Mouse (Mus musculus) embryo, embryonic 10.5 days (tissue): ENCODE data around the gene Spata31d1b.
A peak's percentile ranks its signal among the peaks of the same experiment; 100 is the strongest.
"Not testable (repeated sequence)": the region's sequence is repeated elsewhere in the genome, so short reads cannot be mapped to it uniquely, and the experiment has no call there.

Experiments used
- DNase-seq: peaks from one replicate; pipeline ENCODE4 v3.0.0-alpha.2; 2015; ENCODE audit warnings: low spot score

Spata31d1b gene

GRCm38 (mm10) chr13:59711984-59712383 lies at the start of gene Spata31d1b:
Gene Spata31d1b, plus strand, starts transcription at chr13:59712284.
- not testable (repeated sequence) for DNase-seq

- no peak for DNase-seq
These were observed 48.0 kb upstream of the Spata31d1b start for GRCm38 (mm10) chr13:59663939-59664712.

GRCm38 (mm10) chr13:59667763-59668162 lies 44.3 kb upstream of the Spata31d1b start:
- DNase-seq: no peak

- no peak for DNase-seq
These were observed 43.5 kb upstream of the Spata31d1b start for GRCm38 (mm10) chr13:59668501-59669093.

- no peak for DNase-seq
These were observed 42.1 kb upstream of the Spata31d1b start for GRCm38 (mm10) chr13:59669946-59670345.

- peak; percentile 42 for DNase-seq
These were observed 40.6 kb upstream of the Spata31d1b start for GRCm38 (mm10) chr13:59671521-59671920.

GRCm38 (mm10) chr13:59672248-59672647 lies 39.8 kb upstream of the Spata31d1b start:
- no peak for DNase-seq

GRCm38 (mm10) chr13:59673597-59673996 lies 38.5 kb upstream of the Spata31d1b start:
- DNase-seq: peak; percentile 47

GRCm38 (mm10) chr13:59674215-59674614 lies 37.9 kb upstream of the Spata31d1b start:
- peak; percentile 83 for DNase-seq

- peak; percentile 76 for DNase-seq
These were observed 37.3 kb upstream of the Spata31d1b start for GRCm38 (mm10) chr13:59674761-59675150.

GRCm38 (mm10) chr13:59675151-59676011 lies 36.7 kb upstream of the Spata31d1b start, which contains the start of gene Golm1:
Gene Golm1, minus strand, starts transcription at chr13:59675811.
- peak; percentile 87 for DNase-seq

GRCm38 (mm10) chr13:59676316-59677229 lies 35.5 kb upstream of the Spata31d1b start:
- no peak for DNase-seq

GRCm38 (mm10) chr13:59679306-59679705 lies 32.8 kb upstream of the Spata31d1b start:
- DNase-seq: no peak

- no peak for DNase-seq
These were observed 32.2 kb upstream of the Spata31d1b start for GRCm38 (mm10) chr13:59679908-59680307.

GRCm38 (mm10) chr13:59682629-59683028 lies 29.5 kb upstream of the Spata31d1b start:
- peak; percentile 64 for DNase-seq

- no peak for DNase-seq
These were observed 26.8 kb upstream of the Spata31d1b start for GRCm38 (mm10) chr13:59685236-59685635.

- no peak for DNase-seq
These were observed 23.7 kb upstream of the Spata31d1b start for GRCm38 (mm10) chr13:59688338-59688770.

GRCm38 (mm10) chr13:59689313-59689712 lies 22.8 kb upstream of the Spata31d1b start:
- DNase-seq: no peak

- DNase-seq: no peak
These were observed 22.2 kb upstream of the Spata31d1b start for GRCm38 (mm10) chr13:59689843-59690242.

- no peak for DNase-seq
These were observed 21.5 kb upstream of the Spata31d1b start for GRCm38 (mm10) chr13:59690576-59690975.

GRCm38 (mm10) chr13:59691478-59691877 lies 20.6 kb upstream of the Spata31d1b start:
- peak; percentile 87 for DNase-seq
